Mouse (Mus musculus) embryonic stem cell, embryonic (primary cell): ENCODE data around the gene Cpox.
"Not testable (repeated sequence)": the region's sequence is repeated elsewhere in the genome, so short reads cannot be mapped to it uniquely, and the experiment has no call there.

ENCODE experiments used
- CTCF ChIA-PET, 4 experiments: fragments of 300-600 bp in 2 of 4; fragments of 350-600 bp in 2 of 4; sonication (Branson Sonifier 250); formaldehyde crosslinking; loops; one replicate each; lab custom pipeline; 2022; ENCODE audit warnings: inconsistent platforms in 2 of 4; lab: Charles Lee
- POLR2A ChIA-PET, 4 experiments: fragments of 300-600 bp in 2 of 4; fragments of 350-600 bp in 2 of 4; sonication (Branson Sonifier 250); formaldehyde crosslinking; loops; one replicate each; lab custom pipeline; 2022; ENCODE audit warnings: antibody characterized with exemption in 4 of 4, inconsistent platforms in 1 of 4; lab: Charles Lee

Gene Cpox

DNA sequence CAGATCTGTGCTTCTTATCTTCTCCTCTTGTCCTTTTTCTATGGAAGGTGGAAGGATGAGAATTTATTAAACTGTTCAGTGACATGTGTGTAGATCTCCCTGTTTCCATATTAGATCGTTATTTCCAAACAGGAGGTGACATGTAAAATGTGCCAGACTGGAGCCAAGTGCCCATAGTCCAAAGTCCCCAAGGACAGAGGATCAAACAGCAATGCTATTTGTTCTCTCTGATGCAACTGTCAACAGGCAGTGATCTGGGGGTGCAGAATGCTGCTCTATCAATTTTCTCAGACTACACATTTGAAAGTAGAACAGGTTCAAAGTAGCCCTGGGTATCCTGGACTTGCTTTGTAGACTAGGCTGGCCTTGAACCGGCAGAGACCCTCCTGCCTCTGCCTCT lies 6.3 kb upstream of the Cpox start:
- ChIA-PET CTCF (no interaction called here), POLR2A (interaction anchor here in 1 of 4 experiments (1.2 kb wide), 1 partner anchor 194 kb away, joined by 3 read pairs; no protein-coding TSS in a partner anchor)

DNA sequence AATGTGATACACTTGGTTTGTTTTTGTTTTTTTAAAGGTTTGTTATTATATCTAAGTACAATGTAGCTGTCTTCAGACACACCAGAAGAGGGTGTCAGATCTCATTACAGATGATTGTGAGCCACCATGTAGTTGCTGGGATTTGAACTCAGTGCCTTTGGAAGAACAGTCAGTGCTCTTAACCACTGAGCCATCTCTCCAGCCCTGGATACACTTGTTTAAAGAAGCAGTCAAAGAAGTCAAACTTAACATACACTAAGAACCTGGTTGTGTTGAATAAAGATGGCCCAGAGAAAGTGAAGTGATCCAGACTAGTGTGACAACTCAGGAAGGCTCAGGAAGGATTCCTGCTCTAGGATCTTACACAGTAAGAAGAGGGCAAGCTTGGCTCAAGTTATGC lies 5.0 kb upstream of the Cpox start:
- CTCF ChIA-PET = not testable (repeated sequence)

GRCm38 (mm10) chr16:58666681-58667080 lies 3.4 kb upstream of the Cpox start:
- CTCF ChIA-PET, POLR2A ChIA-PET: not testable (repeated sequence)

More for the DNA sequence above, 5.0 kb upstream of the Cpox start:
- POLR2A ChIA-PET = interaction anchor here in 1 of 4 experiments (1.0 kb wide), 1 partner anchor 16 kb away, joined by 3 read pairs; no protein-coding TSS in a partner anchor

DNA sequence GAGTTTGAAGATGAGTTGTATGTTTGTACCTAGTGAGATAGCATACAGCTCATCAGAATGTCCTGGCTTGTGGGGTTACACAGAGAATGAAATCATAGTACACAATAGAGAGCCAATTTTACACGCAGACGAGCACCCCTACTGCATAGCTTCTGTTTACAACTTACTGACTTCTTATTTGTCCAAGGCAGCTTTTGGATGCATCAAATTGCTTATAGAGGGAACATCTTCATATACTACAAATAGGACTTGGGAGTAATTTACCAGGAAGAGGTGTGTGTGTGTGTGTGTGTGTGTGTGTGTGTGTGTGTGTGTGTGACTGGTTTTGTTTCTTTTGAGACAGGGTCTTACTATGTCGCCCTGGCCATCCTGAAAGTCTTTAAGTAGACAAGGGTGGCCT lies 1.5 kb upstream of the Cpox start:
- POLR2A ChIA-PET = interaction anchor here in 1 of 4 experiments (2.2 to 2.4 kb wide), 2 partner anchors 30 to 261 kb away, joined by 8 to 15 read pairs; partner anchors contain the start of genes Dcbld2 and E330017A01Rik
- CTCF ChIA-PET = interaction anchor here in 1 of 4 experiments (1.5 kb wide), 1 partner anchor 207 kb away, joined by 3 read pairs; no protein-coding TSS in a partner anchor

- CTCF ChIA-PET = interaction anchor here in 2 of 4 experiments (1.5 to 1.7 kb wide), 2 partner anchors 207 to 215 kb away, joined by 3 to 5 read pairs; no protein-coding TSS in a partner anchor
- POLR2A ChIA-PET = interaction anchor here in 3 of 4 experiments (0.9 to 2.4 kb wide), 8 partner anchors 16 to 263 kb away, joined by 3 to 15 read pairs (median 5); partner anchors contain the start of genes Dcbld2 (in 2 of the 3) and E330017A01Rik (in 1 of the 3)
Observed at GRCm38 (mm10) chr16:58669264-58669663, 828 bp upstream of the Cpox start.

- POLR2A ChIA-PET = interaction anchor here (0.5 to 2.4 kb wide), 25 partner anchors 10 to 1000 kb away, joined by 3 to 15 read pairs (median 5); partner anchors contain the start of genes Cldnd1 (in 3 of the 4), Dcbld2 (in 1 of the 4) and E330017A01Rik (in 1 of the 4)
- CTCF ChIA-PET = interaction anchor here in 3 of 4 experiments (0.5 to 1.7 kb wide), 4 partner anchors 112 to 220 kb away, joined by 3 to 5 read pairs (median 4); no protein-coding TSS in a partner anchor
Observed at GRCm38 (mm10) chr16:58670643-58671042, 551 bp downstream of the Cpox start.

DNA sequence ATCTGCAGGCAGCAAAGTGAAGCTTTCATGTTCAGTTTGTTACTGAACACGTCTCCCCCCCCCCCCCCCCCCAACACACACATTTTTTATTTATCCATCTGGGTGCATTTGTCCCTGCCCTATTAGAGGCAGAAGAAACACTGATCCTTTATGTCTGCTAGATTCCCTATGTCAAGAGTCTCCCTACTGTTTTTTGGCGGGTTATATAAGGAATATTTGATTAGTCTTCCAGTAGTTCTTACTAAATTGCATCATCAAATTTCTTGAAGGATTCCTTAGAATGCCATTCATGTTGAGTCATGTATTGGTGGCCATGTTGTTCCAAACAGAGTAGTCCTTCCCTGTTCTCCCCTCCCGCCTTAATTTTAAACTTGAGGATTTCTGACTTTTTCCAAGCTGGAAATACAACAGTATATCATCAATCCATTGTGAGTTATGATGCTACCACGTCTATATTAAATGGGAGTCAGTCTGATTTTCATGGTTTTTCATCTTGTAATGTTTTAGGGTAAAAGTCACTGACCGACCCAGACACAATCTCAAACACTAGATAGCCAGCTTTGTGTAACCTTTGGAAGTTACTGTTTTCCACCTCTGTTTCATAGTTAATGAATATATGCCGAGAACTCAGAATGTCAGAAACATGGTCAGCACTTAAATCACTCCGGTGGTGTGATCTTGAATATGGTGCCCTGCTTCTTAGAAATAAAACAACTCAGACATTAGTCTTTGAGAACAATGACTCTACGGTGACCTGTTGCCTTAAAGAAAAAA lies 1.3 kb downstream of the Cpox start:
- CTCF ChIA-PET = interaction anchor here in 1 of 4 experiments (0.5 kb wide), 1 partner anchor 112 kb away, joined by 4 read pairs; no protein-coding TSS in a partner anchor
- POLR2A ChIA-PET = interaction anchor here in 3 of 4 experiments (0.7 to 2.4 kb wide), 11 partner anchors 10 to 211 kb away, joined by 3 to 8 read pairs (median 5); partner anchors contain the start of genes Cldnd1 (in 1 of the 3) and E330017A01Rik (in 1 of the 3)

DNA sequence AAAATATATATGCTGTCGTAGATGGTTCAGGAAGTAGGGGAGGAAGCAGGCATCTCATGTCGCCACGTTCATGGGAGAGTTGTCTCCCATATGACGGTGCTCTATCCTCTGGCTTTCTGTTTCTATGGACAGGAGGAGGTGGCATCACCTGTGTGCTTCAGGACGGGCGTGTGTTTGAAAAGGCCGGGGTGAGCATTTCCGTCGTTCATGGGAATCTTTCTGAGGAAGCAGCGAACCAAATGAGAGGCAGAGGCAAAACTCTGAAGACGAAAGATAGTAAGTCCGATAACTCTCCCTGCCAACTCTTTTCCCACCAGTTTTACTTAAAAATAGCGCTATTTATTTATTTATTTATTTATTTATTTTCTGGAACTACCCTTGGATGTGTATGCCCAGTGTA lies 2.3 kb downstream of the Cpox start:
- ChIA-PET POLR2A (interaction anchor here in 1 of 4 experiments (1.2 kb wide), 1 partner anchor 11 kb away, joined by 3 read pairs; no protein-coding TSS in a partner anchor), CTCF (interaction anchor here in 1 of 4 experiments (0.7 kb wide), 1 partner anchor 154 kb away, joined by 3 read pairs; no protein-coding TSS in a partner anchor)

DNA sequence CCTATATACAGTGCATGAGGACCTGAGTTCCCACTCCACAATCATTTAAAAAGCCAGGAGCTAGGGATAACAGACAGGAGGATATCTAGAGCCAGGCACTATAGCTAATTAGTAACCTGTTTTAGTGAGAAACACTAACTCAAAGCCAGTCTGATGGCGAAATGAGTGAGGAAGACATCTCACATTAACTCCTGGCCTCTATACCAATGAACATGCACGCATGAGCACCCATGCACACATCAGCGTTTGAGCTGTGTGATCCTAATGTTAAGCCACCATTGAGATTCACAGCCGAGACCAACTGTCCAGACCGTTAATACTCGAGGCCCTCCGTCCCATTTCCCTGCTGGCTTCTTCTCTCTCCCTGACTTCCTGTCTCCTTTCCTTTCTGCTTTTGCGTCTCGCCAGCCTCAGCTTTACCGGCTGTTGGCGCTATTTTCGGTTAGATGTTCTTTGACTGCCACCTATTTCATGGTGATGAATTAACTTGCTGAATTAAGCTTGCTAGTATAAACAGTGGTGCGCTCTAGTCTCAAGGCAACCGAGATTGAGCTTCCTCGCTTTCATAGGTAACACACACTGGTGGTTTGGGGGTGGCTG lies 3.8 kb downstream of the Cpox start:
- ChIA-PET POLR2A (no interaction called here), CTCF (interaction anchor here in 1 of 4 experiments (0.5 kb wide), 1 partner anchor 74 kb away, joined by 3 read pairs; no protein-coding TSS in a partner anchor)

GRCm38 (mm10) chr16:58675256-58675655 lies 5.2 kb downstream of the Cpox start:
- CTCF ChIA-PET = interaction anchor here in 1 of 4 experiments (1.2 kb wide), 1 partner anchor 221 kb away, joined by 4 read pairs; no protein-coding TSS in a partner anchor
- POLR2A ChIA-PET = interaction anchor here in 1 of 4 experiments (1.0 kb wide), 1 partner anchor 151 kb away, joined by 3 read pairs; the partner anchor contains the start of gene St3gal6

DNA sequence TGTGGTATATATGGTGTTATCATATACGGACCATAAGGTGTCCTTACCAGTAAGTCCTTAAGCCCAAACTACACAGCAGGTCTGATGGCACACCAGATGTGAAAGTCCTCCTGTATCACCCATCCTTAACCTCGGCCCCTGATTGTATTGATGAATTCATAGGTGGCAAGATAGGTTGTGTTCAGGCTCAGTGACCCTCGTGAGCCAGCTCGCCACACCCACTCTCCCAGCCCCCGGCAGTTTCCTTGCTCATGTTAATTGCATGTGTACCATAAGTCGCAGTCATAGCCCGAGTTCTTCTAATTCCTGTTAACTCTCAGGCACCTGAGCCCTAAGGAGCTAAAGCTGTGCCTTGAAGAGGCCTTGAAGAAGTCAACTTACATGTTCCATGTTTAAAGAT lies 6.1 kb downstream of the Cpox start:
- ChIA-PET CTCF (interaction anchor here in 1 of 4 experiments (1.2 kb wide), 1 partner anchor 222 kb away, joined by 4 read pairs; no protein-coding TSS in a partner anchor), POLR2A (interaction anchor here in 1 of 4 experiments (0.9 kb wide), 1 partner anchor 51 kb away, joined by 3 read pairs; the partner anchor contains the start of gene Cldnd1)

GRCm38 (mm10) chr16:58676633-58677032 lies 6.5 kb downstream of the Cpox start:
- CTCF ChIA-PET = no interaction called here
- POLR2A ChIA-PET = interaction anchor here in 2 of 4 experiments (0.7 to 0.9 kb wide), 2 partner anchors 51 kb away, joined by 3 read pairs; partner anchors contain the start of gene Cldnd1 (in 2 of the 2)

GRCm38 (mm10) chr16:58677491-58677890 lies 7.4 kb downstream of the Cpox start:
- CTCF ChIA-PET = no interaction called here
- POLR2A ChIA-PET = no interaction called here

- POLR2A ChIA-PET = interaction anchor here in 1 of 4 experiments (0.9 kb wide), 1 partner anchor 49 kb away, joined by 4 read pairs; the partner anchor contains the start of gene Cldnd1
- CTCF ChIA-PET = no interaction called here
Observed at GRCm38 (mm10) chr16:58678660-58679059, 8.6 kb downstream of the Cpox start.

DNA sequence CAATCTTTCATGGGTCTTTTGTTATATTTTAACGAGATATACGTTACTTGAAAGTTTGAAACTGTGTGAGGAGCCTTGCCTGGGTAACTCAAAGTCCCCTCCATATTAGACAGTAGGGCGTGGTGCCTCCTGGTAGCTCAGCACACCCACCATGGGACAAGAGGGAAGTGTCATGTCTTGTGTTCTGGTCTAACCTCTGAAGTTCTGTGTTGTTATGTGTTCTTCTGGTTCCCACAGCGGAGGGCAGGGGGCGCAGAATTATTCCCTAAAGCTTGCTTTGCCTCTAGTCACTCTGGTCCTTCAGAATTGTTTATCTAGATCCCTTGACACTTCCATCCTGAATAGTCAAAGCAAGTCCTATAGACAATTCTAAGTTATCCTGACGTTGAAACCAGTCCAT lies 12.0 kb downstream of the Cpox start:
- CTCF ChIA-PET = no interaction called here

GRCm38 (mm10) chr16:58682870-58683269 lies 12.8 kb downstream of the Cpox start:
- POLR2A ChIA-PET = interaction anchor here in 1 of 4 experiments (2.1 kb wide), 1 partner anchor 12 kb away, joined by 8 read pairs; the partner anchor contains the start of gene Cpox
- CTCF ChIA-PET = no interaction called here

More for the DNA sequence above, 12.0 kb downstream of the Cpox start:
- POLR2A ChIA-PET = interaction anchor here in 2 of 4 experiments (1.6 to 2.1 kb wide), 2 partner anchors 12 to 16 kb away, joined by 3 to 8 read pairs; partner anchors contain the start of gene Cpox (in 1 of the 2)

- ChIA-PET CTCF (no interaction called here), POLR2A (no interaction called here)
Observed at GRCm38 (mm10) chr16:58683911-58684310, 13.8 kb downstream of the Cpox start.

DNA sequence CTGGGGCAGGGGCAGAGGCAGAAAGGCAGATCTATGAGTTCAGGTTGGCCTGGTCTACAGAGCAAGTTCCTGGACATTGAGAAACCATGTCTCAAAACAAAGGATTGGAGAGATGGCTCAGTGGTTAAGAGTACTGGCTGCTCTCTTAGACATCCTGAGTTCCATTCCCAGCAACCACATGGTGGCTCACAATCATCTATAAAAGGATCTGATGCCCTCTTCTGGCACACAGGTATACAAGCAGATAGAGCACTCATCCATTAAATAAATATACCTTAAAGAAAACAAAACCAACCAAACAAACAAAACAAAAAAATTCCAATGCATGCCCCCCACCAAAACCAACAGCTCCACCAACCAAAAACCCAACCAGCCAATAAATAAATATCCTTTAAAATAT lies 14.4 kb downstream of the Cpox start:
- ChIA-PET POLR2A (interaction anchor here in 2 of 4 experiments (0.8 to 2.0 kb wide), 2 partner anchors 14 to 15 kb away, joined by 5 read pairs; partner anchors contain the start of gene Cpox (in 2 of the 2)), CTCF (no interaction called here)
